In the genomic region with DNA sequence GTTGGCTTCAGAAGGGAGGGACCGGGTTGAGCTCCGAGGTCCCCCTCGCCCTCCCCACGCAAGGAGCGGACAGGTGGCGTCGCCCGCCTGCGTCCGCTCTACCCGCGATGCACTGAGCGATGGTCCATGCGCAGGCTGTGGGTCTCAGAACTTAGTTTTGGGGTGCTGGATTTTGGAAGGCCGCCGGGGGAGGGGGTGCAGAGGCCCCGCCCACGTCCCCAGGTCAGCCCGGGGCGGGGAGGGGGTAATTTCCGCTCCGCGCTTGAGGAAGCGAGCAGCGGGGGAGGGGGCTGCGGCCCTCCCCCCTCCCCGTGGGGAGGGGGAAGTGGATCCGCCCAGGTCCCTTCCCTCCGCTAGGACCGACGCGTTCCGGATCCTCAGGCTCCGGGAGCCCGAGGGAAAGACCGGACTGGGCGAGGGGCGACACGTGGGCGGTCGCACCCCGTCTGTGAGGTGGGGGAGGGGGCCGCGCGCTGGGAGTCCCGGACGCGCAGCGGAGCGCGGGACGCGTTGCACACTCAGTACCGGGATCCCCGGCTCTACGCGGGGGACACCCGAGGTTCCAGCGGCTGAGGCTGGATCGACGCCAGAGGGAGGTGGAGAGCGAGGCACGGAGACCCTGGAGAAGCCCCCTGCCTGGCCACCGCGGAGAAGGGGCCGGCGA, we compare ENCODE assay signal across 9 mouse cellular contexts. TPM values are rescaled to one million over a fixed set of nuclear protein-coding genes. Genes with fewer than 3 reads are reported as not detected.
DNase-seq lines count a peak whose midpoint lies in the region; ATAC-seq and TF ChIP-seq lines count a peak whose summit lies in the region.
"Had no signal": no experiment of that assay in that cellular context is flagged by ENCODE, and none has a peak within 500 bp of the region (broad histone marks: within the 10 kb centered on the region; RNA-seq: fewer than 3 reads in every experiment).

No protein-coding gene starts in this region.

- H3K9ac ChIP-seq in ES-E14 (ENCODE audit: insufficient read depth, low read depth, low read length, poor library complexity, severe bottlenecking) = peak overlapping the region; percentile 96
- peak overlapping the region; percentile 64 for H3K9ac ChIP-seq in forebrain, embryonic 15.5 days (replicated peaks)
- no peak overlapping the region for H3K9ac ChIP-seq in intestine, postnatal 0 days (ENCODE audit: low read depth, low read length)
- peak overlapping the region; percentile 91 for H3K9ac ChIP-seq in midbrain, embryonic 13.5 days (replicated peaks)

- peak overlapping the region; percentile 98 for H3K27ac ChIP-seq in ES-E14 (ENCODE audit: insufficient read depth, low read depth, low read length, poor library complexity, severe bottlenecking)
- peak overlapping the region; percentile 97 for H3K27ac ChIP-seq in forebrain, embryonic 15.5 days (replicated peaks)
- H3K27ac ChIP-seq in intestine, postnatal 0 days (ENCODE audit: low read depth, low read length) = no peak overlapping the region
- peak overlapping the region; percentile 98 for H3K27ac ChIP-seq in midbrain, embryonic 13.5 days
- no peak overlapping the region for H3K27ac ChIP-seq in cerebellum, adult 2 months (ENCODE audit: insufficient read depth, low read length)

- peaks cover 3% of the 10 kb centered on the region; the same call in 1 of the 2 replicates for H3K36me3 ChIP-seq in ES-E14 (ENCODE audit: control insufficient read depth, insufficient read depth, low read length, poor library complexity, severe bottlenecking)
- H3K36me3 ChIP-seq in forebrain, embryonic 15.5 days = no peaks in the 10 kb centered on the region
- H3K36me3 ChIP-seq in intestine, postnatal 0 days (ENCODE audit: control insufficient read depth, insufficient read depth) = no peaks in the 10 kb centered on the region
- H3K36me3 ChIP-seq in midbrain, embryonic 13.5 days = no peaks in the 10 kb centered on the region

- DNase-seq in gastrocnemius, postnatal 10 days = peak; percentile 51
- no peak for DNase-seq in gastrocnemius, adult 8-10 months (ENCODE audit: low spot score in 2 of 2)
- DNase-seq in ES-E14 (ENCODE audit: low read depth, low spot score) = peak; percentile 92
- DNase-seq in MN1 (ENCODE audit: low spot score) = no peak
- no peak for DNase-seq in cerebellum, adult 2 months

- no peaks in the 10 kb centered on the region for H3K27me3 ChIP-seq in forebrain, embryonic 15.5 days
- H3K27me3 ChIP-seq in intestine, postnatal 0 days (replicated peaks; ENCODE audit: control insufficient read depth, insufficient read depth, low read length) = peaks cover 43% of the 10 kb centered on the region
- H3K27me3 ChIP-seq in midbrain, embryonic 13.5 days = no peaks in the 10 kb centered on the region
- H3K27me3 ChIP-seq in cerebellum, adult 2 months (ENCODE audit: control insufficient read depth, insufficient read depth, low read length) = peaks cover 32% of the 10 kb centered on the region; the same call in 1 of the 2 replicates

- in situ Hi-C loops in ES-E14 (cut with MboI; ENCODE audit: low sequenced_read_pairs in 2 of 2, unreplicated experiment in 2 of 2) = no loop called here

- TF ChIP-seq CTCF in intestine, postnatal 0 days (IDR thresholded peaks at IDR 0.05; ENCODE audit: low read depth) = peak; percentile 34; the same call in 1 of the 2 replicates
- TF ChIP-seq CTCF in cerebellum, adult 2 months (IDR thresholded peaks at IDR 0.05; ENCODE audit: borderline replicate concordance, insufficient read depth, low read depth, low read length) = no peak

- no peaks in the 10 kb centered on the region for H3K9me3 ChIP-seq in ES-E14 (ENCODE audit: control insufficient read depth, insufficient read depth, low read depth, low read length)
- no peaks in the 10 kb centered on the region for H3K9me3 ChIP-seq in forebrain, embryonic 15.5 days
- H3K9me3 ChIP-seq in intestine, postnatal 0 days (ENCODE audit: control insufficient read depth) = no peaks in the 10 kb centered on the region
- H3K9me3 ChIP-seq in midbrain, embryonic 13.5 days = no peaks in the 10 kb centered on the region

- peak overlapping the region; percentile 82 for H3K4me2 ChIP-seq in forebrain, embryonic 15.5 days (replicated peaks)
- H3K4me2 ChIP-seq in intestine, postnatal 0 days (replicated peaks; ENCODE audit: low read depth) = peak overlapping the region; percentile 98
- H3K4me2 ChIP-seq in midbrain, embryonic 13.5 days (replicated peaks) = peak overlapping the region; percentile 80

- H3K4me3 ChIP-seq in ES-E14 (ENCODE audit: insufficient read depth in 1 of 2, low read depth in 1 of 2, low read length in 2 of 2, poor library complexity in 1 of 2, severe bottlenecking in 1 of 2) = peak overlapping the region; percentile 80 to 82
- H3K4me3 ChIP-seq in forebrain, embryonic 15.5 days = peak overlapping the region; percentile 74
- peak overlapping the region; percentile 55 for H3K4me3 ChIP-seq in intestine, postnatal 0 days (ENCODE audit: low read depth, low read length)
- H3K4me3 ChIP-seq in midbrain, embryonic 13.5 days (replicated peaks) = peak overlapping the region; percentile 88
- H3K4me3 ChIP-seq in cerebellum, adult 2 months (replicated peaks; ENCODE audit: insufficient read depth, low read depth, low read length) = no peak overlapping the region

- H3K4me1 ChIP-seq in ES-E14 (ENCODE audit: control insufficient read depth in 2 of 2, insufficient read depth in 2 of 2, low read length in 2 of 2, poor library complexity in 1 of 2) = peaks cover under 1 to 13% of the 10 kb centered on the region in 2 experiments; a peak in 3 of 4 replicates
- H3K4me1 ChIP-seq in forebrain, embryonic 15.5 days = peaks cover 25% of the 10 kb centered on the region
- H3K4me1 ChIP-seq in intestine, postnatal 0 days (replicated peaks; ENCODE audit: control insufficient read depth, insufficient read depth, low read length) = peaks cover 8% of the 10 kb centered on the region; the same call in 1 of the 2 replicates
- peaks cover 26% of the 10 kb centered on the region for H3K4me1 ChIP-seq in midbrain, embryonic 13.5 days (replicated peaks)
- H3K4me1 ChIP-seq in cerebellum, adult 2 months (ENCODE audit: control insufficient read depth, insufficient read depth, low read length) = no peaks in the 10 kb centered on the region

- TF ChIP-seq POLR2A in cerebellum, adult 2 months (IDR thresholded peaks at IDR 0.05; ENCODE audit: borderline replicate concordance, insufficient read depth, low read length) = no peak

- ATAC-seq in forebrain, embryonic 15.5 days (replicated peaks) = peak; percentile 79
- 0 out of 2 replicates have a peak, but pooled peaks have one; percentile 11 for ATAC-seq in intestine, postnatal 0 days
- peak; percentile 86 for ATAC-seq in midbrain, embryonic 13.5 days

- under 1% methylated on average over 66 of the region's 67 CpGs for WGBS in forebrain, embryonic 15.5 days
- WGBS in intestine, postnatal 0 days = under 1% methylated on average over 62 of the region's 67 CpGs
- 1% methylated on average over 52 of the region's 67 CpGs for WGBS in midbrain, embryonic 13.5 days
- WGBS in cerebellum, adult 2 months = 1% methylated on average over 67 of the region's 67 CpGs

TF ChIP-seq in ES-E14, 5 proteins besides CTCF, POLR2A, EP300 and RAD21:
- TF ChIP-seq HCFC1 (IDR thresholded peaks at IDR 0.05; ENCODE audit: borderline replicate concordance, insufficient read depth, low read length) (no peak), ZC3H11A (IDR thresholded peaks at IDR 0.05; ENCODE audit: borderline replicate concordance, low read depth, low read length) (no peak), MAFK (IDR thresholded peaks at IDR 0.05; ENCODE audit: insufficient read depth, low read depth, low read length) (no peak), CHD2 (IDR thresholded peaks at IDR 0.05; ENCODE audit: low read depth, low read length) (no peak), ZNF384 (IDR thresholded peaks at IDR 0.05; ENCODE audit: low read depth, low read length) (no peak)

RNA-seq across cellular contexts. Expression of a gene that starts 1.2 kb away (rescaled TPM):
- 1 to 10 TPM in 1 of 2 experiments, under 1 TPM in 1; 0.23 to 1.4 TPM for total RNA-seq in gastrocnemius, postnatal 10 days (2021)
- total RNA-seq in gastrocnemius, adult 8-10 months (2022) = not detected
- 273 and 354 TPM in 2 replicates for total RNA-seq in ES-E14 (2012; rRNA removed)
- polyA plus RNA-seq in forebrain, embryonic 15.5 days (2015; fragmentation: Nextera tagmentation; extraction: Ambion mirVana) = 22.0 and 27.1 TPM in 2 replicates
- 5.2 and 7.4 TPM in 2 replicates for polyA plus RNA-seq in intestine, postnatal 0 days (2015; fragmentation: Nextera tagmentation; extraction: Ambion mirVana)
- 40.2 and 40.6 TPM in 2 replicates for polyA plus RNA-seq in midbrain, embryonic 13.5 days (2015; fragmentation: Nextera tagmentation; extraction: Ambion mirVana)
- polyA plus RNA-seq in cerebellum, adult 2 months (2012; rRNA removed) = not detected in 2 replicates

RNA-seq across cellular contexts. Expression of a gene that starts 17.4 kb away (rescaled TPM):
- not detected for total RNA-seq in gastrocnemius, postnatal 10 days (2021)
- total RNA-seq in gastrocnemius, adult 8-10 months (2022) = not detected
- 0.89 and 1.5 TPM in 2 replicates for total RNA-seq in ES-E14 (2012; rRNA removed)
- polyA plus RNA-seq in forebrain, embryonic 15.5 days (2015; fragmentation: Nextera tagmentation; extraction: Ambion mirVana) = not detected in 2 replicates
- polyA plus RNA-seq in intestine, postnatal 0 days (2015; fragmentation: Nextera tagmentation; extraction: Ambion mirVana) = 142 and 149 TPM in 2 replicates
- not detected in 2 replicates for polyA plus RNA-seq in midbrain, embryonic 13.5 days (2015; fragmentation: Nextera tagmentation; extraction: Ambion mirVana)
- not detected in 2 replicates for polyA plus RNA-seq in cerebellum, adult 2 months (2012; rRNA removed)
- total RNA-seq: left cerebral cortex, postnatal 10 days had no signal

RNA-seq across cellular contexts. Expression of a gene that starts 27.7 kb away (rescaled TPM):
- total RNA-seq in gastrocnemius, postnatal 10 days (2021) = 10 to 100 TPM; 31.6 to 34.5 TPM
- total RNA-seq in gastrocnemius, adult 8-10 months (2022) = 10 to 100 TPM; 30.5 to 36.9 (median 31.6) TPM
- total RNA-seq in ES-E14 (2012; rRNA removed) = 51.5 and 79.4 TPM in 2 replicates
- polyA plus RNA-seq in forebrain, embryonic 15.5 days (2015; fragmentation: Nextera tagmentation; extraction: Ambion mirVana) = 136 and 142 TPM in 2 replicates
- 91.8 and 99.2 TPM in 2 replicates for polyA plus RNA-seq in intestine, postnatal 0 days (2015; fragmentation: Nextera tagmentation; extraction: Ambion mirVana)
- 133 and 142 TPM in 2 replicates for polyA plus RNA-seq in midbrain, embryonic 13.5 days (2015; fragmentation: Nextera tagmentation; extraction: Ambion mirVana)
- polyA plus RNA-seq in cerebellum, adult 2 months (2012; rRNA removed) = 75.0 and 83.5 TPM in 2 replicates

RNA-seq across cellular contexts. Expression of a gene that starts 58.2 kb away (rescaled TPM):
- 10 to 100 TPM; 24.2 to 29.8 TPM for total RNA-seq in gastrocnemius, postnatal 10 days (2021)
- 10 to 100 TPM; 15.0 to 17.9 (median 16.3) TPM for total RNA-seq in gastrocnemius, adult 8-10 months (2022)
- 42.5 and 75.9 TPM in 2 replicates for total RNA-seq in ES-E14 (2012; rRNA removed)
- polyA plus RNA-seq in forebrain, embryonic 15.5 days (2015; fragmentation: Nextera tagmentation; extraction: Ambion mirVana) = 35.1 and 37.2 TPM in 2 replicates
- 24.8 and 25.0 TPM in 2 replicates for polyA plus RNA-seq in intestine, postnatal 0 days (2015; fragmentation: Nextera tagmentation; extraction: Ambion mirVana)
- polyA plus RNA-seq in midbrain, embryonic 13.5 days (2015; fragmentation: Nextera tagmentation; extraction: Ambion mirVana) = 28.9 and 34.0 TPM in 2 replicates
- polyA plus RNA-seq in cerebellum, adult 2 months (2012; rRNA removed) = 56.0 and 56.8 TPM in 2 replicates

Comparison
In these comparisons a context has a peak if more than half of its experiments do, and no peak if none do; other contexts are left out.
1. DNase-seq: peak in gastrocnemius, postnatal 10 days (single experiment) and ES-E14 (single experiment); none in gastrocnemius, adult 8-10 months (0 of 2), MN1 (single experiment) and cerebellum, adult 2 months (0 of 2).
2. H3K27ac ChIP-seq: peak in ES-E14 (single experiment), forebrain, embryonic 15.5 days (single experiment) and midbrain, embryonic 13.5 days (single experiment); none in intestine, postnatal 0 days (single experiment) and cerebellum, adult 2 months (single experiment).
3. ATAC-seq: peak in every context shown above with its lines; median percentile 86 in midbrain, embryonic 13.5 days; 79 in forebrain, embryonic 15.5 days; 11 in intestine, postnatal 0 days.
4. RNA of a gene that starts 17.4 kb away (polyA plus RNA-seq): 142 to 149 TPM in intestine, postnatal 0 days; not detected in forebrain, embryonic 15.5 days, not detected in midbrain, embryonic 13.5 days and not detected in cerebellum, adult 2 months; every median in the first group is over 100 times any median in the second.
5. Peak in every context shown above with its lines, with median percentiles within 50 percentile points of each other: H3K4me2 ChIP-seq.